Mouse (Mus musculus) CH12.LX (cell line): ENCODE data around the gene Clint1. TPM values are rescaled to one million over a fixed set of nuclear protein-coding genes. Genes with fewer than 3 reads are reported as not detected.

Source experiments
- DNase-seq: peaks from one replicate; pipeline ENCODE4 v3.0.0-alpha.2; 2013; ENCODE audit errors: extremely low read depth
- H3K27ac ChIP-seq: 2 replicates; pipeline ENCODE4 v1.5.1; 2012; ENCODE audit warnings: low read depth, mild to moderate bottlenecking, control low read depth, moderate library complexity; ENCODE audit not compliant: insufficient read depth
- H3K27me3 ChIP-seq: replicated peaks from 2 replicates; pipeline ENCODE3; 2012; ENCODE audit warnings: inconsistent platforms
- H3K36me3 ChIP-seq, 2 experiments: replicated peaks in 1 of 2; 2 replicates each; pipeline versions ENCODE3 to v1.6.1; 2012; ENCODE audit warnings: inconsistent platforms in 1 of 2, low read length in 1 of 2, mild to moderate bottlenecking in 1 of 2, mixed read lengths in 1 of 2, moderate library complexity in 1 of 2; ENCODE audit not compliant: control insufficient read depth in 1 of 2, insufficient read depth in 1 of 2
- H3K4me1 ChIP-seq, 2 experiments: 2 replicates each; pipeline ENCODE4 v1.6.1; 2012; ENCODE audit warnings: inconsistent platforms in 1 of 2, moderate library complexity in 1 of 2; ENCODE audit not compliant: insufficient read depth in 2 of 2, control insufficient read depth in 1 of 2
- H3K4me2 ChIP-seq: 2 replicates; pipeline ENCODE4 v1.6.1; 2012; ENCODE audit warnings: low read depth, mild to moderate bottlenecking, control low read depth; ENCODE audit not compliant: poor library complexity, insufficient read depth, severe bottlenecking
- H3K4me3 ChIP-seq, 3 experiments: fragments of 150-350 bp in 1 of 3; sonication (generic) in 1 of 3; replicated peaks in 1 of 3; 2 replicates each; pipeline versions ENCODE3 to v1.5.1; 2011 to 2012; ENCODE audit warnings: low read depth in 2 of 3, low read length in 2 of 3, mild to moderate bottlenecking in 2 of 3, moderate library complexity in 2 of 3, control low read depth in 1 of 3, improper control_type of control experiment in 1 of 3, inconsistent platforms in 1 of 3, mixed read lengths in 1 of 3; ENCODE audit not compliant: poor library complexity in 1 of 3
- H3K79me2 ChIP-seq: replicated peaks from 2 replicates; pipeline ENCODE4 v1.6.1; 2012; ENCODE audit warnings: mild to moderate bottlenecking, moderate library complexity; ENCODE audit not compliant: control insufficient read depth, poor library complexity, insufficient read depth, severe bottlenecking; ENCODE audit errors: extremely low read depth
- H3K9ac ChIP-seq: 2 replicates; pipeline ENCODE4 v1.6.1; 2012; ENCODE audit warnings: low read depth, mild to moderate bottlenecking, control low read depth, moderate library complexity; ENCODE audit not compliant: insufficient read depth
- H3K9me3 ChIP-seq: replicated peaks from 2 replicates; pipeline ENCODE3; 2012; ENCODE audit warnings: low read length, inconsistent platforms, mixed read lengths
- CHD1 ChIP-seq: IDR thresholded peaks from 2 replicates; pipeline ENCODE4 v1.6.1; 2012; ENCODE audit warnings: low read depth, low read length, improper control_type of control experiment, inconsistent platforms
- CHD2 ChIP-seq: IDR thresholded peaks from 2 replicates; pipeline ENCODE4 v1.6.1; 2011; ENCODE audit warnings: low read length, improper control_type of control experiment
- CTCF ChIP-seq, 2 experiments: IDR thresholded peaks in 1 of 2; conservative IDR thresholded peaks in 1 of 2; 2 replicates each; pipeline ENCODE4 v1.5.1; 2011 to 2012; ENCODE audit warnings: low read depth in 2 of 2, low read length in 2 of 2, improper control_type of control experiment in 1 of 2, inconsistent platforms in 1 of 2, mild to moderate bottlenecking in 1 of 2, moderate library complexity in 1 of 2
- ELF1 ChIP-seq: IDR thresholded peaks from 2 replicates; pipeline ENCODE4 v1.6.1; 2014; ENCODE audit warnings: low read depth, mild to moderate bottlenecking, inconsistent platforms, low read length, improper control_type of control experiment
- EP300 ChIP-seq: IDR thresholded peaks from 2 replicates; pipeline ENCODE4 v1.6.1; 2011; ENCODE audit warnings: low read length, improper control_type of control experiment
- ETS1 ChIP-seq: conservative IDR thresholded peaks from 2 replicates; pipeline ENCODE4 v1.6.1; 2012; ENCODE audit warnings: low read depth, mild to moderate bottlenecking, inconsistent platforms, low read length, improper control_type of control experiment, moderate library complexity
- IRF4 ChIP-seq: IDR thresholded peaks from 2 replicates; pipeline ENCODE4 v1.6.1; 2014; ENCODE audit warnings: low read depth, mild to moderate bottlenecking, inconsistent platforms, low read length, improper control_type of control experiment
- JUN ChIP-seq: IDR thresholded peaks from 2 replicates; pipeline ENCODE4 v1.6.1; 2011; ENCODE audit warnings: low read depth, mild to moderate bottlenecking, low read length, improper control_type of control experiment, moderate library complexity; ENCODE audit not compliant: insufficient read depth
- MAX ChIP-seq: IDR thresholded peaks from 2 replicates; pipeline ENCODE4 v1.6.1; 2011; ENCODE audit warnings: low read length, improper control_type of control experiment
- MAZ ChIP-seq: IDR thresholded peaks from 2 replicates; pipeline ENCODE4 v1.6.1; 2012; ENCODE audit warnings: low read depth, mild to moderate bottlenecking, inconsistent platforms, low read length, improper control_type of control experiment, moderate library complexity
- MYC ChIP-seq: IDR thresholded peaks from 2 replicates; pipeline ENCODE4 v1.6.1; 2011; ENCODE audit warnings: low read depth, mild to moderate bottlenecking, improper control_type of control experiment, low read length
- NRF1 ChIP-seq: IDR thresholded peaks from 2 replicates; pipeline ENCODE4 v1.6.1; 2014; ENCODE audit warnings: low read depth, mild to moderate bottlenecking, inconsistent platforms, low read length, improper control_type of control experiment, moderate library complexity
- POLR2A ChIP-seq: IDR thresholded peaks from 2 replicates; pipeline ENCODE4 v1.6.1; 2011; ENCODE audit warnings: low read depth, mild to moderate bottlenecking, improper control_type of control experiment, low read length
- POLR2AphosphoS2 ChIP-seq: IDR thresholded peaks from 2 replicates; pipeline ENCODE4 v1.6.1; 2011; ENCODE audit warnings: low read depth, low read length, improper control_type of control experiment
- RCOR1 ChIP-seq: conservative IDR thresholded peaks from 2 replicates; pipeline ENCODE4 v1.6.1; 2012; ENCODE audit warnings: low read depth, mild to moderate bottlenecking, inconsistent platforms, low read length, improper control_type of control experiment
- SMC3 ChIP-seq: IDR thresholded peaks from 2 replicates; pipeline ENCODE4 v1.6.1; 2011; ENCODE audit warnings: low read depth, low read length, improper control_type of control experiment
- TBP ChIP-seq: conservative IDR thresholded peaks from 2 replicates; pipeline ENCODE4 v1.6.1; 2011; ENCODE audit warnings: low read depth, low read length, improper control_type of control experiment
- UBTF ChIP-seq: IDR thresholded peaks from 2 replicates; pipeline ENCODE4 v1.6.1; 2012; ENCODE audit warnings: low read depth, mild to moderate bottlenecking, inconsistent platforms, low read length, improper control_type of control experiment, moderate library complexity
- USF1 ChIP-seq: IDR thresholded peaks from 2 replicates; pipeline ENCODE4 v1.6.1; 2014; ENCODE audit warnings: low read depth, mild to moderate bottlenecking, inconsistent platforms, low read length, improper control_type of control experiment
- USF2 ChIP-seq: conservative IDR thresholded peaks from 2 replicates; pipeline ENCODE4 v1.6.1; 2011; ENCODE audit warnings: low read depth, low read length, improper control_type of control experiment
- ZC3H11A ChIP-seq: IDR thresholded peaks from 2 replicates; pipeline ENCODE4 v1.6.1; 2012; ENCODE audit warnings: low read depth, mild to moderate bottlenecking, inconsistent platforms, low read length, improper control_type of control experiment
- ZKSCAN1 ChIP-seq: IDR thresholded peaks from 2 replicates; pipeline ENCODE4 v1.6.1; 2012; ENCODE audit warnings: low read depth, inconsistent platforms, low read length, improper control_type of control experiment, borderline replicate concordance
- dilution Hi-C: fragments of 300-500 bp; cut with MboI; formaldehyde crosslinking; loops from 2 replicates; pipeline ENCODE4 v1.14.3; 2020; ENCODE audit warnings: low sequenced_read_pairs; ENCODE audit not compliant: extremely low pct_unique_long_range_greater_than_20kb, extremely low pct_ligation_motif_present
- in situ Hi-C: fragments of 300-500 bp; cut with MboI; formaldehyde crosslinking; loops from 3 replicates; pipeline ENCODE4 v1.14.3; 2019; ENCODE audit warnings: low sequenced_read_pairs, low pct_ligation_motif_present, low pct_unique_long_range_greater_than_20kb, mixed read lengths
- polyA plus RNA-seq: library from polyadenylated mRNA; unstranded; fragments of >175 nt; gene quantifications from 2 replicates; pipeline ENCODE4 v1.2.1, GENCODE M21; 2012; ENCODE audit warnings: low read depth; ENCODE audit not compliant: insufficient read length
- total RNA-seq, 2 experiments: library from RNA; depleted of rRNA; stranded (reverse); fragments of 300-350 nt in 1 of 2; fragments of >200 nt in 1 of 2; gene quantifications; 2 replicates each; pipeline ENCODE4 v1.2.3; 2012 to 2014

Clint1 gene
- total and polyA plus RNA-seq, 3 experiments: 54.1 to 137 (median 98.5) TPM

- Histone ChIP-seq H3K9ac (no peak overlapping the region), H3K79me2 (no peaks in the 10 kb centered on the region), H3K36me3 (no peaks in the 10 kb centered on the region), H3K4me3 (no peak overlapping the region), H3K27ac (no peak overlapping the region), H3K9me3 (no peaks in the 10 kb centered on the region), H3K4me2 (no peak overlapping the region), H3K4me1 (no peaks in the 10 kb centered on the region), H3K27me3 (no peaks in the 10 kb centered on the region)
- no peak for TF ChIP-seq IRF4
- TF ChIP-seq CHD1: no peak
- TF ChIP-seq MAZ: no peak
- no peak for TF ChIP-seq MYC
- TF ChIP-seq CHD2: no peak
- TF ChIP-seq POLR2AphosphoS2: no peak
- TF ChIP-seq POLR2A: no peak
- no peak for TF ChIP-seq EP300
- no peak for TF ChIP-seq USF2
- dilution Hi-C loops: no loop called here
- DNase-seq: no peak
- in situ Hi-C loops: no loop called here
Observed at GRCm38 (mm10) chr11:45817996-45818395, 33.9 kb upstream of the Clint1 start.

- H3K9ac ChIP-seq: no peak overlapping the region
- in situ Hi-C loops: no loop called here
Observed at GRCm38 (mm10) chr11:45820930-45821329, 30.9 kb upstream of the Clint1 start.

GRCm38 (mm10) chr11:45830112-45830511 lies 21.7 kb upstream of the Clint1 start:
- DNase-seq: no peak
- no peak overlapping the region for H3K4me2 ChIP-seq

More at GRCm38 (mm10) chr11:45820930-45821329, 30.9 kb upstream of the Clint1 start:
- H3K27ac ChIP-seq: no peak overlapping the region
- no peak for DNase-seq
- no peaks in the 10 kb centered on the region for H3K4me1 ChIP-seq
- no peaks in the 10 kb centered on the region for H3K79me2 ChIP-seq
- H3K9me3 ChIP-seq: no peaks in the 10 kb centered on the region
- no peaks in the 10 kb centered on the region for H3K27me3 ChIP-seq
- H3K4me2 ChIP-seq: no peak overlapping the region
- TF ChIP-seq MYC: no peak
- TF ChIP-seq USF1: no peak
- TF ChIP-seq POLR2AphosphoS2: no peak
- TF ChIP-seq MAZ: no peak
- TF ChIP-seq EP300: no peak
- no peak for TF ChIP-seq JUN
- no peak for TF ChIP-seq ZKSCAN1
- TF ChIP-seq UBTF: no peak
- H3K36me3 ChIP-seq: no peaks in the 10 kb centered on the region
- dilution Hi-C loops: no loop called here
- no peak overlapping the region for H3K4me3 ChIP-seq

More at GRCm38 (mm10) chr11:45830112-45830511, 21.7 kb upstream of the Clint1 start:
- TF ChIP-seq CHD1 (no peak), ELF1 (no peak), POLR2A (no peak), NRF1 (no peak), ZC3H11A (no peak), MYC (no peak), ETS1 (no peak), TBP (no peak), RCOR1 (no peak), MAX (no peak), CTCF (conservative IDR thresholded peaks at IDR 0.05 in 1 of 2, IDR thresholded peaks at IDR 0.05 in 1 of 2; ENCODE audit: low read depth in 2 of 2, low read length in 2 of 2) (no peak), ZKSCAN1 (no peak), EP300 (no peak), CHD2 (no peak), SMC3 (no peak), JUN (no peak)
- Histone ChIP-seq H3K9me3 (no peaks in the 10 kb centered on the region), H3K27ac (no peak overlapping the region), H3K9ac (no peak overlapping the region), H3K79me2 (no peaks in the 10 kb centered on the region), H3K4me1 (peaks cover 3 to 10% of the 10 kb centered on the region in 2 experiments; a peak in 3 of 4 replicates), H3K27me3 (no peaks in the 10 kb centered on the region), H3K36me3 (no peaks in the 10 kb centered on the region), H3K4me3 (no peak overlapping the region)
- dilution Hi-C loops: no loop called here
- in situ Hi-C loops: no loop called here
